Mouse (Mus musculus) bone marrow macrophage, adult 2 months (primary cell): ENCODE measurements around the gene Sez6l. TPM values are rescaled to one million over a fixed set of nuclear protein-coding genes. Genes with fewer than 3 reads are reported as not detected.

ENCODE experiments used
- H3K27ac ChIP-seq: 2 replicates; pipeline ENCODE4 v1.5.1; 2012; ENCODE audit warnings: low read depth, low read length; ENCODE audit not compliant: insufficient read depth
- H3K4me1 ChIP-seq: 2 replicates; pipeline ENCODE4 v1.6.1; 2012; ENCODE audit warnings: low read length; ENCODE audit not compliant: control insufficient read depth, insufficient read depth
- H3K4me3 ChIP-seq: 2 replicates; pipeline ENCODE4 v1.5.1; 2012; ENCODE audit warnings: mild to moderate bottlenecking, low read length, moderate library complexity; ENCODE audit not compliant: insufficient read depth
- CTCF ChIP-seq: IDR thresholded peaks from 2 replicates; pipeline ENCODE4 v1.5.1; 2012; ENCODE audit warnings: low read depth, mild to moderate bottlenecking, low read length, moderate library complexity
- POLR2A ChIP-seq: IDR thresholded peaks from 2 replicates; pipeline ENCODE4 v1.6.1; 2012; ENCODE audit warnings: mild to moderate bottlenecking, low read depth, low read length, borderline replicate concordance
- polyA plus RNA-seq: library from polyadenylated mRNA; stranded (reverse); fragments of >200 nt; gene quantifications from 2 replicates; pipeline ENCODE4 v1.2.4, GENCODE M21; 2012; ENCODE audit not compliant: missing spikeins, insufficient read depth, insufficient read length

Gene Sez6l
- polyA plus RNA-seq, 1 experiment = not detected

DNA sequence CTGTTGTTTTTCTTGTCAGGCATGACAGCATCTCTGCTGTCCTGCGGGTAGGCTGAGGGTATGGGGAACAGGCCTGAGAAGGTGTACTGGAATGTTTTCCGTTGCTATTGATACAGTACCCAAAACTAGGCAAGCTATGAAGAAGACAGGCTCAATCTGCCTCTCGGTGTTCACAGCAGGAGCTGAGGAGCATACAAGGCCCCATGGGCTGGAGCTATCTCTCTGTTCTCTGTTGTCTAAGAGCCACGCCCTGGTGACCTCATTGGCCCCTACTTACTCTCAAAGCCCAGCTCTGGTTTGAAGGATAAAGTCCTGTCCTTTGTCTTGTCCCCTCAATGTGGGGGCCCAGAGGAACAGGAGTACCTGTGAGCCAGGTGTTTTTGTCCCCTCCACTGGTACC is 53.7 kb downstream of the Sez6l start:
- TF ChIP-seq CTCF (no peak), POLR2A (no peak)
- Histone ChIP-seq H3K4me3 (no peak overlapping the region), H3K4me1 (no peaks in the 10 kb centered on the region), H3K27ac (no peak overlapping the region)

DNA sequence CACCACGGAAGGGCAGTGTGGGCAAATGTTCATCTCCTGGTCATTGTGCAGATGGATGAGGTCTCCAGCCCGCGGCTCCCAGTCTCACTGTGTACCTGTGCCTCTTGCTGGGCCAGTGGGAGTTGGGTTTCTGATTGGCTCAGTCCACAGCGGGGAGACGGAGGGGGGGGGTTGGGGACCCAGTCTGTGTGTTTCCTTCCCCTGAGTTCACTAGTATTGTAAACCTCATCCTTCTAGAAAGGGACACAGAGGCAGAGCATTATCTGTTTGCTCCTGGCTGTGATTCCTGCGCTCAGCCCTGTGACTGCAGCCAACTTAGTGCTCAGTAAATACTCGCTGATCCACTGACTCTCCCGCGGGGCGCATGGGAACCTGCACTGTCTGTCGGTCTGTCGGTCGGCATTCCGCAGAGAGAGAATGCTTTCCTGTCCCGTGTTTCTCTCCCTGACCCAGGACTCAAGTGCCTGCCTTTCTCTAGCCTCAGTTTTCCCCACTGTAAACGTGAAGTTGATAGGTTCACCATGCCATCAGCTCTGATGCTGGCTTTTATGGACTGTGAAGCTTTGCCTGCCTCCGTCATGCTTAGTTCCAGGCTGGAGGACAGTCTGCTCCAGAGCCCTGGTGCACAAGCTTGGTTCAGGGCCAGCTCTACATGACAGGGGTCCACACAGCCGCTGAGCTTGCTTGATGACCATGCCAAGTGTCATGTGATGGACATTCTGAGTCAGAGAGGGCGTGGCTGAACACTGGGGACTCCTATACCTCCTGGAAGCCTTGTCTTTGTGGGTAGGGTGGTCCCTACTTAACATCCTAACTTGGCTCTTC is 55.1 kb downstream of the Sez6l start:
- H3K4me1 ChIP-seq = no peaks in the 10 kb centered on the region
- TF ChIP-seq CTCF (no peak), POLR2A (no peak)
- H3K4me3 ChIP-seq = no peak overlapping the region
- H3K27ac ChIP-seq = no peak overlapping the region

DNA sequence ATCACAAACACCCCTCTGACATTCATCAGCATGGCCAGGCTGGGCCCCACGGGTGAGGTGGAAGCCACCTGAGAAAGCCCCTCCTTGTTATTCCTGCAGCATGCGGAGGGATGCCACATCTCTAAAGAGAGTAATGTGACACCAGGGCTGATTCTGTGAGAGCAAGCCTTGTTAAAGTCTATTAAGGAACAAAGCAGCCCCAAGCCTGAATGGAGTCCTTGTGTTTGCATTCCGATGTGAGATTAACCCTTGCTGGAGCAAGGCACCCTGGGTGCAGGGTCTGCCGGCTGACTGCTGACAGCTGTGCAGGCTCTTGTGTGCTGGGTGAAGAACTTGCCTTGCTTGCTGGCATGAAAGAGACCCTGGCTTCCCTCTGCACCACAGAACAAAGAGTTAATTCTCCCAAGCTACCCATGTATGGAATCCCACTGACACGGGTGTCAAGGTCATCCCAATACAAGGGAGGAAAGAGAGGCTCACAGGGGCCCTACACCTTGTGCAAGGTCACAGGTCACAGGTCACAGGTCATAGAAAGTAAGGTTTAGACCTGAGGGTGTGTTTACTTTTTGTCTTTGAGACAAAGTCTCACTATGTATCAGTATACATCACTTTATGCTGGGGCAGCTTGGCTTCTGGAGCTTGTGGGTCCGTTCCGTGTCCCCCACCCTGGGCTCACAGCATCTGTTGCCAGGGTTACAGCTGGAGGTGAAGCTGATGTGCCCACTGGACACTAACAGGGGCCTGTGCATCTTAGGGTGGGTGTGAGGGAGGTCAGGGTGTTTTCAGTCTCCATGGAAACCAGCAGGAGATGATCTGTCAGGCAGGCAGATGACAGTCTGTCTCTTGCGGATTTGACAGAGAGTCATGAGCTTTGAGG is 55.9 kb downstream of the Sez6l start:
- no peak overlapping the region for H3K4me3 ChIP-seq
- no peaks in the 10 kb centered on the region for H3K4me1 ChIP-seq
- no peak overlapping the region for H3K27ac ChIP-seq
- no peak for TF ChIP-seq POLR2A
- no peak for TF ChIP-seq CTCF

DNA sequence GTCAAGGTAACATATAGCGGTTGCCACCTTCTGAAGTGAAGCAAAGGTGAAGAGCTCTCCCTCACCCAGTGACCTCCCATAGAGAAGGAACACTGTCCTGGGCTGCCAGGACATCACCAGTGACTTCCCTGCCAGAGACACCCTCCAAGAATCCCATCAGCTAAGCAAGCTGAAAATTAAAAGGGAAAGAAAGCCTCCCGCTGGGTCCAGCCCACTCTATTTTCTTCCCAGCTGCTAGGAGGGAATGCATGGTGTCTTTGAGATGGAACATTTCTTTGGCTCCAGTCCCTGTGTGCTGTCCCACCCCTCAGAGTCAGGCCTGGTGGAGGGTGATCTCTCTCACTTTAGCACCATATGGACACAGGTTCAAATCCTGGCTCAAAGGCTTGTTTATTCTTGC is 58.2 kb downstream of the Sez6l start:
- Histone ChIP-seq H3K27ac (no peak overlapping the region), H3K4me1 (no peaks in the 10 kb centered on the region), H3K4me3 (no peak overlapping the region)
- TF ChIP-seq CTCF (no peak), POLR2A (no peak)

DNA sequence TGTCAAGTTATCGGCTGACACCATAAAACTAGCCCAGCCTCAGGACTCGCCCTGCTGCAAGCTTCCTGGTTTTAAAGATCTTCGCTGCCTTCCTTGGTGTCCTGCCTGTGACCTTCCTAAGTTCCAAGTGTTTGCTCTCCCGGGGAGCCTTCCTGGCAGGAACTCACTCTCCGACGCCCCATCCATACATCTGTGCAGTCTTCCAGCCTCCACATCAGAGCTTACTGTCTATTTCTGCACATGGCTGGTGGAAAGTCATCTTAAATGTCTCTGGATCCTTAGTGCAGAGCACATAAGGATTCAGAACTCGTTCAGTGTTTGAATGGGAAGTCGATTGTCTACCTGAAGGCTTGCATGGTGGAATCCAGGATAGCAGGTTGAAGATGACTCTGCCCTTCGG is 59.5 kb downstream of the Sez6l start:
- TF ChIP-seq POLR2A (no peak), CTCF (no peak)
- H3K27ac ChIP-seq = no peak overlapping the region
- no peaks in the 10 kb centered on the region for H3K4me1 ChIP-seq
- H3K4me3 ChIP-seq = no peak overlapping the region

DNA sequence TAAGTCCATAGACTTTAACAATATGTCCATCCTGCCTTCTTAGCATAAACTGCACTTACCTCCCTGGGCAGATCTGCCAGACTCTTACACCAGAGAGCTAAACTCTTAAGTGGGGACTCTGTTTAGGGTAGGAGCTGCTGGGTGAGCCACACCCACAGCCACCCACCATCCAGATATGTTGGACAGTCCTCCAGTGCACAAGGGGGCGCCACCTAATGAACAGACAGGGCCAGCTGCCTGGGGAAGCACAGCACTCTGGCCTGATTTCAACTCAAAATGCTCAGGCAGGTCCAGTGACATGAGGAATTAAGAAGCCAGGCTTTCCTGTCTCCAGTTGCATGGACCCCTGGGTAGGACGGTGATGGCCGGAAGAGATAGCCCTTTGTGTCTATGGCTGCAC is 60.5 kb downstream of the Sez6l start:
- H3K4me3 ChIP-seq = no peak overlapping the region
- TF ChIP-seq CTCF (no peak), POLR2A (no peak)
- no peak overlapping the region for H3K27ac ChIP-seq
- H3K4me1 ChIP-seq = no peaks in the 10 kb centered on the region

DNA sequence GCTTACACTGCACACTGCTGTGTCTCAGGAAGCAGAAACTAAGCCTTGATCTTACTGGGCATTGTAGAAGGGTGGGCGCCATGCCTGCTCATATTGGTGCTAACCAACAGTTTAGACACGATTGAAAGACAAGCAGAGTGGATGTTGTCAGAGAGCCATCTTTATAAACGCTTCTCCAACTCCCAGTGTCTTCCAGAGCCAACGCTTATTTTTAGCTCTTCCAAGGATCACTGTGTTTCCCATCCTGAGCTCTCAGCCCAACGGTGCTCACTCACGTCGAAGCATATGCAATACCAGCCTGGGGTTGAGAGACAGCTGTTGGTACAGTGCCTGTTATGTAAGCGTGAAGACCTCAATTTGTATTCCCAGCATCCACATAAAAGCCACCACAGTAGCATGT is 66.6 kb downstream of the Sez6l start:
- TF ChIP-seq CTCF (no peak), POLR2A (no peak)
- Histone ChIP-seq H3K27ac (no peak overlapping the region), H3K4me1 (no peaks in the 10 kb centered on the region), H3K4me3 (no peak overlapping the region)

DNA sequence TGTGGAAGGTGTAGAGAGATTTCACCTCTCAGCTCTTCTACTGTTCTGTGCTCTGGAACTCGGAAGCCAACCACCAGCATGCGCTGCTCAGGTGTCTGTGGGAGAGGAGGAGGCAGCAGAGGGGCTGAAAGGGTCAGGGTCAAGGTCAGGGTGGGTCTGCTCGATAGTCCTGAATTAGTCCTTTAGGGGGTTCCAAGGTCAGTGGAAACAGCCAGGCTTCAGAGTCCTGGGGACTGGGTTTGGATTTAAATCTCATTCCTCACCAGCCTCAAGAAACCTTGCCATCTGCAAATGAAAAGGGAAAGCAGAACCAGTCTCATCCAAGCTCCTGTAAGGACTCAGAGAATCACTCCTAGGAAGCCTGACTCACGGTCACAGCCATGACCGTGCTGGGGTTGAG is 67.1 kb downstream of the Sez6l start:
- no peaks in the 10 kb centered on the region for H3K4me1 ChIP-seq
- TF ChIP-seq CTCF = no peak
- no peak for TF ChIP-seq POLR2A
- no peak overlapping the region for H3K4me3 ChIP-seq
- H3K27ac ChIP-seq = no peak overlapping the region

DNA sequence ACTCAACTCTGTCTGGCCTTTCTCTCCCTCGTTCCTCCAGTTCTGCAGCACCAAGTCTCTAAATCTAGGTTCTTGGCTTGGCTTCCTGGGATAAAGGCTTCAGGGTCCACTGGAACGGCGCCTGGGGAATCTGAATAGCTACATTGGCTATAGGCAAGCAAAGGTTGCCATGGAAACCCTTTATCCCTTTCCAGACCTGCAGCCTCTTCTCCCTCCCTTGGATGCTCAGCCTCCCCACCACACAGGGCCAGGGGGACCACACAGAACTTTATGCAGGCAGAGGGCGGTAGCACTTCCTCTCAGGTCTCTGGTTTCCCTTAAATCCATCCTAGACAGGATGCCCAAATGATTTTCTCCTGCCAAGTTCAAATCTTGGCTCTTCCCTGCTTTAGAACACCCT is 71.4 kb downstream of the Sez6l start:
- TF ChIP-seq CTCF = no peak
- H3K4me3 ChIP-seq = no peak overlapping the region
- no peak overlapping the region for H3K27ac ChIP-seq
- no peaks in the 10 kb centered on the region for H3K4me1 ChIP-seq

DNA sequence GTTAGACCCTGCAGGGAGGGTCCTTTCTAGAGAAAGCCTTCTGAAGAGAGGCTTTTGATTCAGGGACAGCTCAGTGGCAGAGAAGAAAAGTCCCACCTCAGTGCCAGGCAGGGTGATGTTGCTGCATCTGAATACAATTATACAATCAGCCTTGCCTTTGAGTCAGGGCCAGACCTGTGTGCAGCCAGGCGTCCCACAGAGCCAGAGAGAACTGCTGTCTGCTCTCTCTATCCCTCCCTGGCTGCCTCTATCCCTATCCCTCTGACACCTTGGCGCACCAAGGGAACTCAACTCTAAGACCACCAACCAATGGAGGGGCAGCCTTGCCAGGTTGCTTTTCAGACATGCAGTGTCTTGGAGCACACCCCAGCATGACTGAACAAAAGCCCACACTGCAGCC is 75.6 kb downstream of the Sez6l start:
- no peak overlapping the region for H3K27ac ChIP-seq
- no peaks in the 10 kb centered on the region for H3K4me1 ChIP-seq
- no peak for TF ChIP-seq CTCF
- TF ChIP-seq POLR2A = no peak
- H3K4me3 ChIP-seq = no peak overlapping the region
